Mouse (Mus musculus) neural tube, embryonic 10.5 days (tissue): Measurements from ENCODE around the gene 4930564D02Rik.

ENCODE experiments used
- DNase-seq: peaks from one replicate; pipeline ENCODE4 v3.0.0-alpha.2; 2017; ENCODE audit warnings: low spot score; ENCODE audit errors: extremely low spot score

Gene 4930564D02Rik

GRCm38 (mm10) chr3:105105827-105106226, 39.2 kb downstream of the 4930564D02Rik start:
- no peak for DNase-seq

GRCm38 (mm10) chr3:105113859-105114258, 47.2 kb downstream of the 4930564D02Rik start:
- no peak for DNase-seq

GRCm38 (mm10) chr3:105114269-105114668, 47.6 kb downstream of the 4930564D02Rik start:
- DNase-seq: peak; percentile 60

- no peak for DNase-seq
Observed at GRCm38 (mm10) chr3:105116596-105116995, 50.0 kb downstream of the 4930564D02Rik start.

GRCm38 (mm10) chr3:105123776-105124175, 57.1 kb downstream of the 4930564D02Rik start:
- DNase-seq: no peak

GRCm38 (mm10) chr3:105127881-105128280, 61.2 kb downstream of the 4930564D02Rik start:
- no peak for DNase-seq
